Mouse (Mus musculus) E14TG2a.4 (cell line): Measurements from ENCODE around the gene Sun3.
A peak's percentile ranks its signal among the peaks of the same experiment; 100 is the strongest.

Experiments used
- H3K27me3 ChIP-seq: 2 replicates; pipeline ENCODE4 v1.6.1; 2014; ENCODE audit warnings: low read length, control low read depth; ENCODE audit not compliant: insufficient read depth
- H3K36me3 ChIP-seq: 2 replicates; pipeline ENCODE4 v1.6.1; 2014; ENCODE audit warnings: low read length, control low read depth; ENCODE audit not compliant: insufficient read depth
- H3K4me1 ChIP-seq: replicated peaks from 2 replicates; pipeline ENCODE4 v1.6.1; 2014; ENCODE audit warnings: low read depth, low read length, control low read depth
- H3K4me3 ChIP-seq: replicated peaks from 2 replicates; pipeline ENCODE4 v1.5.1; 2014; ENCODE audit warnings: mild to moderate bottlenecking, low read length
- H3K9me3 ChIP-seq: 2 replicates; pipeline ENCODE4 v1.6.1; 2014; ENCODE audit warnings: low read length, control low read depth
- CTCF ChIP-seq: conservative IDR thresholded peaks from 2 replicates; pipeline ENCODE4 v1.5.1; 2014; ENCODE audit warnings: low read length
- NANOG ChIP-seq: IDR thresholded peaks from 2 replicates; pipeline ENCODE4 v1.6.1; 2014; ENCODE audit warnings: borderline replicate concordance, low read length, mixed read lengths
- POU5F1 ChIP-seq: IDR thresholded peaks from 2 replicates; pipeline ENCODE4 v1.6.1; 2014; ENCODE audit warnings: low read length, borderline replicate concordance

Sun3 gene

DNA sequence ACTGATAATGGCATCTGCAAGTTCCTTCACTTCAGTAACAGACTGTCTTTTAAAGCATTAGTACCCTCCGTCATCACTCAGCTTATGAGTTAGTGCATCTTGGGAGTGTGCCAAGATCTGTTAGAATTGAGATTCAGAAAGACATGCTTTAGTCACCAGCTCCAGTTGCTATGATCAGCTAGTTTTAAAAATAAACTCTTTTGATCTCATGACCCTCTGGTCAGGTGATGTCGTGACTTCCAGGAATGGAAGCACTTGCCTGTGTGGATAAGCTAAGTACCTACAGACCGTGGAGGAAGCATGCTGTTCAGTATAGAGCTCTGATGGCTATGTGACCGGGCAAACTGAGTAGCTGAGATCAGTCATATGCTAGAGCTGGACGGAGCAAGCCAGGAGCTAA lies 1.7 kb downstream of the Sun3 start:
- no peaks in the 10 kb centered on the region for H3K36me3 ChIP-seq
- H3K27me3 ChIP-seq = peaks cover 18% of the 10 kb centered on the region
- no peak overlapping the region for H3K4me3 ChIP-seq
- no peaks in the 10 kb centered on the region for H3K9me3 ChIP-seq
- TF ChIP-seq CTCF (no peak), NANOG (no peak), POU5F1 (no peak)
- peaks cover 20% of the 10 kb centered on the region for H3K4me1 ChIP-seq

DNA sequence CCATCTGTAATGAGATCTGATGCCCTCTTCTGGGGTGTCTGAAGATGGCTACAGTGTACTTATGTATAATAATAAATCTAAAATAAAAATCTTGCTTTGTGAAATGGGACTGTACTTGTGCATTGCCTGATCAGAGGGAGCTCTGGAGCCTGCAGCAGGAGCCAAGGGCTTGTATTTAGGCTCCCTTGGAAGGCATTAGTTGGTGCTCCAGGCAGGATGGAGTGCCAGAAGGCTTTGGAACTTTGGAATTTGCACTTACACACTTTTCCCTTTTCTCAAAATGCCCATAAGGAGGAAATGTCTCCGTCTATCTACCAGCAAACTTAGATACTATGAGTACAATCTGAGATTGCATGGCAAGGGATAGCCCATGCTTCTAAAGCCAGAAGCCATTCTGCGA lies 2.2 kb downstream of the Sun3 start:
- Histone ChIP-seq H3K9me3 (no peaks in the 10 kb centered on the region), H3K36me3 (no peaks in the 10 kb centered on the region), H3K4me3 (no peak overlapping the region), H3K4me1 (peaks cover 16% of the 10 kb centered on the region), H3K27me3 (peaks cover 18% of the 10 kb centered on the region)
- no peak for TF ChIP-seq CTCF
- TF ChIP-seq POU5F1 = no peak
- no peak for TF ChIP-seq NANOG

- H3K4me1 ChIP-seq = no peaks in the 10 kb centered on the region
- no peaks in the 10 kb centered on the region for H3K27me3 ChIP-seq
- no peak overlapping the region for H3K4me3 ChIP-seq
- TF ChIP-seq POU5F1 (no peak), CTCF (no peak), NANOG (no peak)
- no peaks in the 10 kb centered on the region for H3K36me3 ChIP-seq
- no peaks in the 10 kb centered on the region for H3K9me3 ChIP-seq
Observed at GRCm38 (mm10) chr11:9031530-9031929, 17.3 kb downstream of the Sun3 start.

DNA sequence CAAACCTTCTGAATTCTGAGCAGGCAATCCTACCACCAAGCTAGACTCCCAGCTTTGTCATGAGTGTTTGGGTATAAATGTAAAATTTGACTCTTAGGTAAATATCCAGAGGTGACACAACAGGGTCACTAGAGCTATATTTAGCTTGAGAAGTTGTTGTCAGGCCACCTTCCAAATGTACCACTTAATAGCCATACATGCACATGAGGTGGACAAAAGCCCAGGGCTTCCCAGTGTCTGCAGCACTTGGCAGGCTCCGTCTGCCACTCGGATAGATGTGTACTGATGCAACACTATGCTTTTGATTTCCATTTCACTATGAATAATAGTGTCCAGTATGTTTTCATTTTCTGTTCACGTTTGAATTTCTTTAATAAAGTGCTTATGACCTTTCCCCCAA lies 23.6 kb downstream of the Sun3 start:
- H3K4me1 ChIP-seq = no peaks in the 10 kb centered on the region
- no peak overlapping the region for H3K4me3 ChIP-seq
- H3K27me3 ChIP-seq = no peaks in the 10 kb centered on the region; the same call in 1 of the 2 replicates
- H3K9me3 ChIP-seq = no peaks in the 10 kb centered on the region
- no peaks in the 10 kb centered on the region for H3K36me3 ChIP-seq
- no peak for TF ChIP-seq CTCF

GRCm38 (mm10) chr11:9024782-9025181 lies 24.0 kb downstream of the Sun3 start:
- TF ChIP-seq POU5F1 = no peak
- no peak for TF ChIP-seq NANOG
- TF ChIP-seq CTCF = no peak

DNA sequence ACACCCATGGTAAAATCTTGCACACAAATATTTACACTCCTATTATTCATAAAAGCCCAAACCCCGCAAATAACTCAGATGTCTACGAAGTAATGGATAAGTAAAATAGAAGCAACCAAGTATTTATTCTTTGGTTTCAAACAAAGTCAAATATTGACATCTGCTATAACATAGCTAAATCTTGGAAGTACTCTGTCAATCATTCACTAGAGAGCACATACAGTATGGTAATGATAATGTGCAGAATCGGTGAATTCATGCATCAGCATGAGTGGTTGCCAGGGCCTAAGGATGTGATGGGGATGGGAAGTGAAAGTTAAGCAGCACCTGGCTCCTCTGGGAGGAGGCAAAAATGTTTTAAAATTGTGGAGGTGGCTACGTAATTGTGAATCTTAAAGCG lies 28.6 kb downstream of the Sun3 start:
- Histone ChIP-seq H3K4me1 (no peaks in the 10 kb centered on the region), H3K9me3 (no peaks in the 10 kb centered on the region), H3K27me3 (peaks cover 2% of the 10 kb centered on the region; the same call in 1 of the 2 replicates), H3K4me3 (no peak overlapping the region), H3K36me3 (no peaks in the 10 kb centered on the region)
- no peak for TF ChIP-seq NANOG
- no peak for TF ChIP-seq CTCF
- TF ChIP-seq POU5F1 = no peak

More at GRCm38 (mm10) chr11:9024782-9025181, 24.0 kb downstream of the Sun3 start:
- H3K27me3 ChIP-seq = no peaks in the 10 kb centered on the region; the same call in 1 of the 2 replicates
- H3K9me3 ChIP-seq = no peaks in the 10 kb centered on the region
- no peak overlapping the region for H3K4me3 ChIP-seq
- H3K4me1 ChIP-seq = no peaks in the 10 kb centered on the region
- no peaks in the 10 kb centered on the region for H3K36me3 ChIP-seq

- Histone ChIP-seq H3K9me3 (no peaks in the 10 kb centered on the region), H3K27me3 (peaks cover 2% of the 10 kb centered on the region; the same call in 1 of the 2 replicates), H3K4me3 (no peak overlapping the region), H3K4me1 (no peaks in the 10 kb centered on the region), H3K36me3 (no peaks in the 10 kb centered on the region)
- TF ChIP-seq NANOG (no peak), POU5F1 (no peak), CTCF (no peak)
Observed at GRCm38 (mm10) chr11:9018491-9019267, 30.1 kb downstream of the Sun3 start.

DNA sequence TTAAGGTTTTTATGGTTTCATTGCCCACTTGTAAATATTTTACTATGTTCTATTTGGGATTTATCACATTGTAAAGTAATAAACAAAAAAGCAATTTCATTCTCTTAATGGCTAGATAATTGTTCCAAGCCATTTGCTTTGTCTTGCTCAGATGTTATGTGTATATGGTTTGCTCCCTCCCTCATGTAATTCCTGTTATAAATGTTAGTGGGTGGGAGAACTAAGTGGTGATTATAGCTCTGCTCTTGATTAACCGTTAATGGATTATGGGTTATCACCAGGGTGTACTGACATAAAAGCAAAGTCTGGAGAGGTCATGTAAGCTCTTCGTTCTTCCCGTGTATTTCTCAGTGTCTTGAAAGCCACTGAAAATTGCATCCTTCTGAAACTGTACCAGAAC lies 34.1 kb downstream of the Sun3 start:
- H3K4me1 ChIP-seq = peaks cover 7% of the 10 kb centered on the region
- peaks cover under 1% of the 10 kb centered on the region; the same call in 1 of the 2 replicates for H3K36me3 ChIP-seq
- 0 out of 2 replicates have a peak, but pooled peaks cover 2% of the 10 kb centered on the region for H3K27me3 ChIP-seq
- TF ChIP-seq NANOG = no peak
- no peak for TF ChIP-seq CTCF
- no peak for TF ChIP-seq POU5F1
- H3K4me3 ChIP-seq = no peak overlapping the region
- H3K9me3 ChIP-seq = no peaks in the 10 kb centered on the region

- Histone ChIP-seq H3K9me3 (no peaks in the 10 kb centered on the region), H3K4me3 (peak overlapping the region; percentile 92), H3K4me1 (peaks cover 10% of the 10 kb centered on the region), H3K27me3 (0 out of 2 replicates have a peak, but pooled peaks cover 2% of the 10 kb centered on the region), H3K36me3 (peaks cover 28% of the 10 kb centered on the region)
- TF ChIP-seq POU5F1 (no peak), CTCF (no peak), NANOG (no peak)
Observed at GRCm38 (mm10) chr11:9011348-9011747, 37.4 kb downstream of the Sun3 start.
